Mouse (Mus musculus) bone marrow, adult 2 months (tissue): ENCODE measurements around the gene Car5a. TPM values are rescaled to one million over a fixed set of nuclear protein-coding genes. Genes with fewer than 3 reads are reported as not detected.

ENCODE experiments used
- H3K27ac ChIP-seq: fragments of 200-500 bp; 2 replicates; pipeline ENCODE4 v1.5.1; 2012; ENCODE audit warnings: low read depth, mild to moderate bottlenecking, control low read depth, inconsistent platforms, low read length; ENCODE audit not compliant: control insufficient read depth, poor library complexity, insufficient read depth
- H3K4me1 ChIP-seq: fragments of 200-500 bp; 2 replicates; pipeline ENCODE4 v1.6.1; 2011; ENCODE audit warnings: low read length; ENCODE audit not compliant: control insufficient read depth, insufficient read depth
- H3K4me3 ChIP-seq: fragments of 200-500 bp; replicated peaks from 2 replicates; pipeline ENCODE3; 2011; ENCODE audit warnings: mild to moderate bottlenecking, low read depth, low read length, control low read depth; ENCODE audit not compliant: control insufficient read depth
- CTCF ChIP-seq: fragments of 200-500 bp; IDR thresholded peaks from 2 replicates; pipeline ENCODE4 v1.5.1; 2011; ENCODE audit warnings: low read length, control low read depth; ENCODE audit not compliant: control insufficient read depth, insufficient read depth
- POLR2A ChIP-seq: fragments of 200-500 bp; IDR thresholded peaks from 2 replicates; pipeline ENCODE4 v1.6.1; 2011; ENCODE audit warnings: low read depth, mild to moderate bottlenecking, control low read depth, low read length, borderline replicate concordance; ENCODE audit not compliant: control insufficient read depth
- WGBS: fragments of 180-500 bp; shearing (Covaris S2); methylation state at CpG from one replicate; pipeline ENCODE4 v1.1.7; 2018; 5-methylcytosine and 5-hydroxymethylcytosine counted together
- polyA plus RNA-seq: library from polyadenylated mRNA; stranded (reverse); fragments of >200 nt; gene quantifications from 2 replicates; pipeline ENCODE4 v1.2.4, GENCODE M21; 2011; ENCODE audit warnings: low replicate concordance; ENCODE audit not compliant: missing spikeins, insufficient read depth, insufficient read length

Car5a gene
- polyA plus RNA-seq, 1 experiment = 19.9 TPM

- WGBS = 76% methylated on average over 5 of the region's 5 CpGs
- peaks cover 1% of the 10 kb centered on the region; the same call in 1 of the 2 replicates for H3K4me1 ChIP-seq
- no peak overlapping the region for H3K27ac ChIP-seq
- no peak overlapping the region for H3K4me3 ChIP-seq
- TF ChIP-seq POLR2A = no peak
- no peak for TF ChIP-seq CTCF
Observed at GRCm38 (mm10) chr8:121924681-121925080, 20.0 kb downstream of the Car5a start.

DNA sequence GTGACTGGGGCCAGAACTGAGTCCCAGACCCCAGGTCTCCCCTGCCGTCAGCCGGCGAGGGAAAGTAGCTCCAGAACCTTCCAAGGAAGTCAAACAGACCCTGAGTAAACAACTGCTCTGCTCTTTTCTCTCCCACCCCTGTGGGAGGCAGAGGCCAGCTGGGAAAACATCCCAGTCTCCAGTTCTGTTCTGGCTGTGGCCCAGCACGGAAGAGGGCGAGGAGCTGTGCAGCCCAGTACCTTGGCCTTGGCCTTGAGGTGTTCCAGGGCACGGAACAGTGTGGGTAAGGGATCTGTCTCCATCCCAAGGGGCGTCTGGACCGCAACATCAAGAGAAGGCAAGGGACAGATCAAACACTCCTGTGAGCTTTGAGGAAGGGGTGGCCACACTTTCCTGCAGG lies 22.6 kb downstream of the Car5a start:
- peaks cover 4% of the 10 kb centered on the region; the same call in 1 of the 2 replicates for H3K4me1 ChIP-seq
- H3K4me3 ChIP-seq = no peak overlapping the region
- no peak overlapping the region for H3K27ac ChIP-seq
- 77% methylated on average over 8 of the region's 8 CpGs for WGBS
- TF ChIP-seq CTCF (no peak), POLR2A (no peak)

GRCm38 (mm10) chr8:121921582-121921981 lies 23.1 kb downstream of the Car5a start:
- WGBS = 59% methylated on average over 8 of the region's 8 CpGs

DNA sequence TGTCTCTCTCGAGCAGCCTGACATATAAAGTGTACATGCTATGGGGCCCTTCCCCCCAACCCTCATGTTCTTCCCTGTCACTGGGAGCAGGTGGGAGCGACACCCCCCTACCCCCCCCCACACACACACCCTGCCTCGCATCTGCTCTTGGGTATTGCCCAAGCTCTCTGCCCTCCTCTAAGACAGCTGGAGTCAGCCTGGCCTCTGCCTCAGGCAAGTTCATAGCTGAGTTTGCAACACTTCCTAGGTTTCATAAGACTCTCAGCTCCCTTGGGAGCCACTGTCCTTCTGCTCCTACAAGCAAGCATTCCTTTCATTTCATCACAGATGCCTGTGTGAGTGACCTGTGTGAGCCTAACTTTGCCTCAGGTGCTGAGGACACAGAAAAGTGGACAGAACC lies 25.0 kb downstream of the Car5a start:
- WGBS = 27% methylated on average over 3 of the region's 3 CpGs
- peaks cover 4% of the 10 kb centered on the region; the same call in 1 of the 2 replicates for H3K4me1 ChIP-seq
- TF ChIP-seq CTCF = no peak
- no peak for TF ChIP-seq POLR2A
- no peak overlapping the region for H3K27ac ChIP-seq
- no peak overlapping the region for H3K4me3 ChIP-seq

More at GRCm38 (mm10) chr8:121921582-121921981, 23.1 kb downstream of the Car5a start:
- no peak for TF ChIP-seq POLR2A
- no peak for TF ChIP-seq CTCF
- Histone ChIP-seq H3K4me3 (no peak overlapping the region), H3K27ac (no peak overlapping the region), H3K4me1 (peaks cover 4% of the 10 kb centered on the region; the same call in 1 of the 2 replicates)

DNA sequence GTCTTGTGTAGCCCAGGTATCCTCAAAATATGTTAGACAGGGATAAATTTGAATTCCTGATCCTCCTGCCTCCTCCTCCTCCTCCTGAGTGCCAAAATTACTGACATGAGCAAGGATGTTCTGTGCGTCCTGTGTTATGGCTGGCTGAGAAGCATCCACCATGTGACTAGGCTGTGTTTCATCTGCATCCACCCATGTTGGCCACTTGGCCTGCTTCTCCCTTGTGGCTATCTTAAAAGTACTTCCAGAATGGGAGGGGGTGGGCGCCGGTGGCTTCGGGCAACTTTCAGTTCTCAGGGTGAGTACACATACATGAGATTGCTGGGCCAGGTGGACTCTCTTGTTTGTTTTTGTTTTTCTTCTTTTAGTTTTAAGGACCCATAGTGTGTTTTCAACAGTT lies 25.5 kb downstream of the Car5a start:
- Histone ChIP-seq H3K4me3 (no peak overlapping the region), H3K27ac (no peak overlapping the region), H3K4me1 (peaks cover 4% of the 10 kb centered on the region; the same call in 1 of the 2 replicates)
- WGBS = 55% methylated on average over 4 of the region's 4 CpGs
- TF ChIP-seq CTCF = no peak
- TF ChIP-seq POLR2A = no peak

- TF ChIP-seq CTCF (no peak), POLR2A (no peak)
- 71% methylated on average over 8 of the region's 8 CpGs for WGBS
- peaks cover 1% of the 10 kb centered on the region; the same call in 1 of the 2 replicates for H3K4me1 ChIP-seq
- no peak overlapping the region for H3K27ac ChIP-seq
- H3K4me3 ChIP-seq = no peak overlapping the region
Observed at GRCm38 (mm10) chr8:121913378-121913777, 31.3 kb downstream of the Car5a start.

- Histone ChIP-seq H3K4me1 (peaks cover 1% of the 10 kb centered on the region; the same call in 1 of the 2 replicates), H3K4me3 (no peak overlapping the region), H3K27ac (no peak overlapping the region)
- WGBS = 58% methylated on average over 3 of the region's 3 CpGs
- TF ChIP-seq POLR2A (no peak), CTCF (no peak)
Observed at GRCm38 (mm10) chr8:121912831-121913230, 31.9 kb downstream of the Car5a start.

DNA sequence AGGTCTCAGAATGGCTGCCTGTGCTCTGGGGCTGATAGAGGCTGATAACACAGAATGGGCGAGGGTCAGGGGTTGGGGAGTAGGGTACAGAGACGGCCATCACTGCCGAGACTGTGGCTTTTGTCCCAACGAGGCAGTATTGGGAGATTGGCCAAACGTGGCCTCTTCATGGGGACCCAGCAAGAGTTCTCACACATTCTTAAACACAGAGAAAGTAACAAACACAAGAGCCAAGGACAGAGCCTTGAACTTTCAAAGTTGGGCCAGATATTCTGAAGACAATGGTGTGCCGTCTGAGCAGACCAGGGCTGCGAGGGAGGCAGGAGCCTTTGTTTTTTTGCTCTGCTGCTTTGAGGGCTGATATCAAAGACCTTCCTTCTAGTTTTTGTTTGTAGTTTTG lies 32.7 kb downstream of the Car5a start:
- H3K4me1 ChIP-seq = peaks cover 1% of the 10 kb centered on the region; the same call in 1 of the 2 replicates

GRCm38 (mm10) chr8:121911400-121911799 lies 33.3 kb downstream of the Car5a start:
- H3K27ac ChIP-seq = no peak overlapping the region

More for the DNA sequence above, 32.7 kb downstream of the Car5a start:
- 73% methylated on average over 7 of the region's 7 CpGs for WGBS
- H3K27ac ChIP-seq = no peak overlapping the region
- TF ChIP-seq POLR2A (no peak), CTCF (no peak)
- H3K4me3 ChIP-seq = no peak overlapping the region

More at GRCm38 (mm10) chr8:121911400-121911799, 33.3 kb downstream of the Car5a start:
- 46% methylated on average over 6 of the region's 6 CpGs for WGBS
- no peak overlapping the region for H3K4me3 ChIP-seq
- peaks cover 1% of the 10 kb centered on the region; the same call in 1 of the 2 replicates for H3K4me1 ChIP-seq
- TF ChIP-seq CTCF (no peak), POLR2A (no peak)
